Mouse (Mus musculus) heart, embryonic 15.5 days (tissue): ENCODE measurements around the gene Wdtc1. TPM values are rescaled to one million over a fixed set of nuclear protein-coding genes. Genes with fewer than 3 reads are reported as not detected.

Experiments used
- ATAC-seq: fragments of 200-750 bp; cut with Nextera tagmentation; replicated peaks from 2 replicates; pipeline ENCODE4 v1.8.0; 2017; ENCODE audit warnings: low read depth, moderate TSS enrichment; ENCODE audit not compliant: insufficient number of reproducible peaks, insufficient read depth, low FRiP score
- H3K27ac ChIP-seq: fragments of 300-500 bp; sonication (generic); 2 replicates; pipeline ENCODE4 v1.5.1; 2015; ENCODE audit warnings: mild to moderate bottlenecking, inconsistent platforms
- H3K27me3 ChIP-seq: fragments of 300-500 bp; sonication (generic); 2 replicates; pipeline ENCODE4 v1.6.1; 2015; ENCODE audit warnings: inconsistent platforms
- H3K36me3 ChIP-seq: fragments of 300-500 bp; sonication (generic); 2 replicates; pipeline ENCODE4 v1.6.1; 2015; ENCODE audit warnings: mild to moderate bottlenecking, inconsistent platforms
- H3K4me1 ChIP-seq: fragments of 300-500 bp; sonication (generic); replicated peaks from 2 replicates; pipeline ENCODE4 v1.6.1; 2015; ENCODE audit warnings: inconsistent platforms
- H3K4me2 ChIP-seq: fragments of 300-500 bp; sonication (generic); 2 replicates; pipeline ENCODE4 v1.6.1; 2015; ENCODE audit warnings: inconsistent platforms, mild to moderate bottlenecking, moderate library complexity
- H3K4me3 ChIP-seq: fragments of 300-500 bp; sonication (generic); 2 replicates; pipeline ENCODE4 v1.5.1; 2015; ENCODE audit warnings: mild to moderate bottlenecking, inconsistent platforms
- H3K9ac ChIP-seq: fragments of 300-500 bp; sonication (generic); 2 replicates; pipeline ENCODE4 v1.6.1; 2015; ENCODE audit warnings: mild to moderate bottlenecking, inconsistent platforms
- H3K9me3 ChIP-seq: fragments of 300-500 bp; sonication (generic); replicated peaks from 2 replicates; pipeline ENCODE4 v1.6.1; 2016; ENCODE audit warnings: inconsistent platforms
- WGBS: fragments of 180-500 bp; shearing (Covaris S2); methylation state at CpG from one replicate; pipeline ENCODE4 v1.1.7; 2015; ENCODE audit warnings: mixed read lengths; 5-methylcytosine and 5-hydroxymethylcytosine counted together
- polyA plus RNA-seq: library from polyadenylated mRNA; unstranded; fragments of >200 nt; fragmentation: Nextera tagmentation; extraction: Ambion mirVana; gene quantifications from 2 replicates; pipeline ENCODE4 v1.2.1, GENCODE M21; 2015

The Wdtc1 gene
- polyA plus RNA-seq, 1 experiment from 2014 or later: 11.4 TPM

DNA sequence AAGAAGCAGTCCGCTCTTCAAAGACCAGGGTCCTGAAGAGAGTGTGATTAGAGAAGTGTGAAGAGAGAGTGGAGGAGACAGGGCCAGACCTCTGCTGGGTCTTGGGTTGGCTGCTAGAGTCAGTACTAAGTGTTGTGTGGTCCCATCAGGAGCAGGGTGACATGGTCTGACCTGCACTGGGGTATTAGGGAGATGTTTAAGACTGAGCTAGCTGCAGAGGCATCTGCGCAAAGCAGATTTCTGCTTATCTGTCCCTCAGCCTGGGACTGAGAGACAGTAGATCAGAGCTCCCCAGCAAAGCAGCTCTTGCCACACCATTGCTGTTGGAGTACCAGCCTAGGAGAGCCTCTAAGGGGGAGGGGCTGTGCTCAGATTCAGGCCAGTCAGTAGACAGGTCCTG lies 36.8 kb upstream of the Wdtc1 start:
- no peak for ATAC-seq
- no peaks in the 10 kb centered on the region for H3K9me3 ChIP-seq
- no peak overlapping the region for H3K4me3 ChIP-seq
- H3K27ac ChIP-seq: peak overlapping the region; percentile 72; the same call in 1 of the 2 replicates
- WGBS: 70% methylated on average over 2 of the region's 2 CpGs
- peaks cover 1% of the 10 kb centered on the region; the same call in 1 of the 2 replicates for H3K36me3 ChIP-seq
- H3K9ac ChIP-seq: no peak overlapping the region
- H3K27me3 ChIP-seq: no peaks in the 10 kb centered on the region
- H3K4me2 ChIP-seq: no peak overlapping the region
- H3K4me1 ChIP-seq: peaks cover 45% of the 10 kb centered on the region

GRCm38 (mm10) chr4:133388781-133389552 lies 35.7 kb upstream of the Wdtc1 start:
- Histone ChIP-seq H3K27ac (peak overlapping the region; percentile 72), H3K4me2 (no peak overlapping the region), H3K4me1 (peaks cover 39% of the 10 kb centered on the region), H3K36me3 (peaks cover 4% of the 10 kb centered on the region; the same call in 1 of the 2 replicates), H3K4me3 (no peak overlapping the region), H3K9ac (no peak overlapping the region), H3K27me3 (no peaks in the 10 kb centered on the region), H3K9me3 (no peaks in the 10 kb centered on the region)
- 54% methylated on average over 16 of the region's 16 CpGs for WGBS
- peak; percentile 80 for ATAC-seq

DNA sequence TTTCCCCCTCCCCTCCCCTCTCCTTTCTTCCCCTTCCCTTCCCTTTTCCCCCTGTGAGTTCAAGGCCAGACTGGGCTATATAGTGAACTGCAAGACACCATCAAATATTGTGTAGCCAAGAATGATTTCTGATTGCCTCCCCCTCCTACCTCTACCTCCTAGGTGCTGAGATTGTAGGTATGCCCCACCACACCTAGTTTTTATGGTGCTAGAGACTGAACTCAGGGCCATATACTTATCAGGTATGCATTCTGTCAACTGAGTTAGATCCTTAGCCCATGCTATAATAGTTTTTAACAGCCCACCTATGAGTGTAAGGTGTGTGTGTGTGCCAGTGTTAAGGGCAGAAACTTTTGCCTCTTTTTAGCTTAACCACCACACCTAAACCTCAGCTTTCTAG lies 33.8 kb upstream of the Wdtc1 start:
- no peak for ATAC-seq
- Histone ChIP-seq H3K36me3 (peaks cover 4% of the 10 kb centered on the region; the same call in 1 of the 2 replicates), H3K27me3 (no peaks in the 10 kb centered on the region), H3K4me1 (peaks cover 38% of the 10 kb centered on the region), H3K4me2 (no peak overlapping the region), H3K4me3 (no peak overlapping the region), H3K9ac (no peak overlapping the region), H3K27ac (no peak overlapping the region), H3K9me3 (no peaks in the 10 kb centered on the region)

DNA sequence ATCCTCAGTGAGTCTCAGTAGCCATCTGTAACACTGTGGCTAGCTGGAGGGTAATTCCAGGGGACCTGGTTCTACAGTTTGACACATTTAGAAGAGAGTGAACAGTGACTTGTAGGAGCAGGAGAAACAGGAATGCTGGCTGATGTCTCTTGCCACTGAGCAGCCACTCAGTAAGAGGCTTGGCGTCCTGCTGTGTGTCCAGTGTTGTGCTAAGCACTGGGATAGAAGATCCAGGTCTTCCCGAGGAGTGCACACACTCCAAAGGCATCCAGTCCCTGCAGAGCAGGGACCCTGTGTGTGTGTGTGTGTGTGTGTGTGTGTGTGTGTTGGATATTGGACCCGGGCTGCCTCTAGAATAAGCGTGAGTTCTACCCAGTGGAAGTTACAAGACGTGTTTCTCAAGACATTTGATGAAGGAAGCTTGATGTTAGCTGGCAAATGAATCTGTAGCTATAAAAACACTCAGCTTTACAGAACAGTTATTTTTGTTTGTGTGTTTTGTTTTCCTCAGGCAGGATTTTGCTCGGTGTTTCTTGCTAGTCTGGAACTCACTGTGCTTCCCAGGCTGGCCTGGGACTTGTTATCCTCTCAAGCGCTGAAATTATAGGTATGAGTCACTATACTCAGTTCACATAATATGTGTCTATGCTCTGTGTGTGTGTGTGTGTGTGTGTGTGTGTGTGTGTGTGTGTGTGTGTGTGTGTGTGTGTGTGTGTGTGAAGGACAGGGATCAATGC lies 32.9 kb upstream of the Wdtc1 start:
- H3K9ac ChIP-seq: no peak overlapping the region
- H3K36me3 ChIP-seq: peaks cover 4% of the 10 kb centered on the region; the same call in 1 of the 2 replicates
- ATAC-seq: no peak
- WGBS: 74% methylated on average over 7 of the region's 7 CpGs
- H3K27ac ChIP-seq: no peak overlapping the region
- no peak overlapping the region for H3K4me3 ChIP-seq
- no peaks in the 10 kb centered on the region for H3K27me3 ChIP-seq
- peaks cover 31% of the 10 kb centered on the region for H3K4me1 ChIP-seq
- H3K4me2 ChIP-seq: no peak overlapping the region
- H3K9me3 ChIP-seq: no peaks in the 10 kb centered on the region

GRCm38 (mm10) chr4:133381141-133381540 lies 27.9 kb upstream of the Wdtc1 start:
- no peaks in the 10 kb centered on the region for H3K27me3 ChIP-seq
- WGBS: 62% methylated on average over 8 of the region's 8 CpGs
- no peak overlapping the region for H3K4me2 ChIP-seq
- no peak for ATAC-seq
- peaks cover 37% of the 10 kb centered on the region for H3K4me1 ChIP-seq
- no peak overlapping the region for H3K27ac ChIP-seq
- H3K9me3 ChIP-seq: no peaks in the 10 kb centered on the region
- H3K36me3 ChIP-seq: peaks cover 4% of the 10 kb centered on the region; the same call in 1 of the 2 replicates
- H3K4me3 ChIP-seq: no peak overlapping the region
- H3K9ac ChIP-seq: no peak overlapping the region

GRCm38 (mm10) chr4:133380532-133380931 lies 27.3 kb upstream of the Wdtc1 start:
- Histone ChIP-seq H3K27me3 (no peaks in the 10 kb centered on the region), H3K9ac (no peak overlapping the region), H3K4me1 (peaks cover 43% of the 10 kb centered on the region), H3K4me3 (no peak overlapping the region), H3K9me3 (no peaks in the 10 kb centered on the region), H3K36me3 (peaks cover 4% of the 10 kb centered on the region; the same call in 1 of the 2 replicates), H3K4me2 (no peak overlapping the region), H3K27ac (no peak overlapping the region)
- no peak for ATAC-seq
- 83% methylated on average over 6 of the region's 6 CpGs for WGBS

- no peaks in the 10 kb centered on the region for H3K27me3 ChIP-seq
- no peak overlapping the region for H3K4me3 ChIP-seq
- H3K27ac ChIP-seq: no peak overlapping the region
- H3K9ac ChIP-seq: no peak overlapping the region
- H3K36me3 ChIP-seq: peaks cover under 1% of the 10 kb centered on the region; the same call in 1 of the 2 replicates
- ATAC-seq: no peak
- no peak overlapping the region for H3K4me2 ChIP-seq
- H3K9me3 ChIP-seq: no peaks in the 10 kb centered on the region
- H3K4me1 ChIP-seq: peaks cover 44% of the 10 kb centered on the region
- 77% methylated on average over 3 of the region's 3 CpGs for WGBS
Observed at GRCm38 (mm10) chr4:133379861-133380260, 26.6 kb upstream of the Wdtc1 start.

GRCm38 (mm10) chr4:133379046-133379347 lies 25.7 kb upstream of the Wdtc1 start:
- ATAC-seq: no peak
- WGBS: 39% methylated on average over 5 of the region's 5 CpGs
- Histone ChIP-seq H3K4me1 (peaks cover 46% of the 10 kb centered on the region), H3K4me3 (no peak overlapping the region), H3K4me2 (no peak overlapping the region), H3K36me3 (no peaks in the 10 kb centered on the region), H3K27ac (peak overlapping the region; percentile 69), H3K9me3 (no peaks in the 10 kb centered on the region), H3K27me3 (no peaks in the 10 kb centered on the region), H3K9ac (peak overlapping the region; percentile 17; the same call in 1 of the 2 replicates)

DNA sequence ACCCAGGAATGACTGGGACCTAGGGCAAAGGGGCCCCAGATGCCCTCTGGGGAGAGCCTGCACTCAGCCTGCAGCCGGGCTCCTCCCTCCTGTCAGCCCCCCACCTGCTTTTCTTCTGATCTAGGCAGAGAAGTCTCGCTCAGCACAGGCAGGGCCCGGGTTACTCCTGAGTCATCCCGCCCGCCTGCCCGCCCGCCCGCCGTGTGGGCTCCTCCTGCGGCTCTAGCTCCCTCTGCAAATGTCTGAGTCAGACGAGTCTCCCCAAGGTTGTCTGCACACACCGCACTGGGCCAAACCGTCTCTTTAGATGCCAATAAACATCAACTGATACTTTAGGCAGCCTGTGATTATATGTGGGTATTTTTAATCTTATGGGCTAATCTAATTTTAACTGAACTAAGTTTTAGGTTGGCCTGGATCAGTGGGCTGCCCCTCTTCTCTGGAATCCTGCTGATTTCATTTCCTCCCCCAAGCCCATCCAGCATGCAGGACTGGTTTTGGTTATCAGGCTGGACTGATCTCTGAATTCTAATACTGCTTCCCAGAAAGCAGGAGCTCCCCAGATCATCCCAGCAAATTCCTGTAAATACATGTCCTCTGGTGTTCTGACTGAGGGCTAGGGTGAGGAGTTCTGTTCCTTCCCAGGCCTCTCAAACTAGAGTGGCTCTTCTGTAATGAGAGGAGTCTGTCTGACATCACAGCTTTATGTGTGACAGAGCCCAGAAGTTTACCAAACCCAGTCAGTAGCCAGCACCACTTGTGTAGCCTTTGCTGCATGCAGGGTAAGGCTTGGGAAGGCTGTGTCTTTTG lies 25.2 kb upstream of the Wdtc1 start:
- no peaks in the 10 kb centered on the region for H3K36me3 ChIP-seq
- peaks cover 52% of the 10 kb centered on the region for H3K4me1 ChIP-seq
- ATAC-seq: peak; percentile 75
- peak overlapping the region; percentile 33 for H3K4me2 ChIP-seq
- H3K9me3 ChIP-seq: no peaks in the 10 kb centered on the region
- peak overlapping the region; percentile 32; the same call in 1 of the 2 replicates for H3K9ac ChIP-seq
- WGBS: 12% methylated on average over 13 of the region's 13 CpGs
- H3K27ac ChIP-seq: peak overlapping the region; percentile 69
- no peaks in the 10 kb centered on the region for H3K27me3 ChIP-seq
- H3K4me3 ChIP-seq: no peak overlapping the region

GRCm38 (mm10) chr4:133375812-133376577 lies 22.7 kb upstream of the Wdtc1 start:
- Histone ChIP-seq H3K4me1 (peaks cover 74% of the 10 kb centered on the region), H3K27ac (peak overlapping the region; percentile 37; the same call in 1 of the 2 replicates), H3K27me3 (no peaks in the 10 kb centered on the region), H3K9me3 (no peaks in the 10 kb centered on the region), H3K4me3 (no peak overlapping the region), H3K9ac (peak overlapping the region; percentile 19; the same call in 1 of the 2 replicates), H3K36me3 (no peaks in the 10 kb centered on the region), H3K4me2 (no peak overlapping the region)
- no peak for ATAC-seq
- WGBS: 60% methylated on average over 10 of the region's 10 CpGs
